Mouse (Mus musculus) mature B cell (primary cell): Measurements from ENCODE around the gene Nf2.

Experiments used
- in situ Hi-C: fragments of 300-500 bp; cut with MboI; formaldehyde crosslinking; loops from 2 replicates; pipeline ENCODE4 v1.14.3; 2019

The Nf2 gene

GRCm38 (mm10) chr11:4849258-4849943 is at the start of gene Nf2:
Nf2 (minus strand) TSS chr11:4849536.
- in situ Hi-C loops, result no loop called here

- in situ Hi-C loops, result no loop called here
These were observed 45.8 kb upstream of the Nf2 start, which contains the start of gene Thoc5 for GRCm38 (mm10) chr11:4894848-4895816. Thoc5 (plus strand) TSS chr11:4895320.

- in situ Hi-C loops, result no loop called here
These were observed 37.7 kb upstream of the Nf2 start for GRCm38 (mm10) chr11:4886987-4887386.

- in situ Hi-C loops, result no loop called here
These were observed 36.1 kb upstream of the Nf2 start for GRCm38 (mm10) chr11:4885385-4885903.

- in situ Hi-C loops, result no loop called here
These were observed 33.7 kb upstream of the Nf2 start for GRCm38 (mm10) chr11:4882892-4883627.

GRCm38 (mm10) chr11:4881087-4881486 is 31.8 kb upstream of the Nf2 start:
- in situ Hi-C loops, result no loop called here

- in situ Hi-C loops, result no loop called here
These were observed 25.2 kb upstream of the Nf2 start for GRCm38 (mm10) chr11:4874551-4874950.

- in situ Hi-C loops, result no loop called here
These were observed 24.6 kb upstream of the Nf2 start, which contains the start of gene Nipsnap1 for GRCm38 (mm10) chr11:4873755-4874475. Nipsnap1 (plus strand) TSS chr11:4873951.

GRCm38 (mm10) chr11:4865645-4866251 is 16.4 kb upstream of the Nf2 start:
- in situ Hi-C loops, result no loop called here

GRCm38 (mm10) chr11:4862730-4863129 is 13.4 kb upstream of the Nf2 start:
- in situ Hi-C loops, result no loop called here

GRCm38 (mm10) chr11:4861816-4862604 is 12.7 kb upstream of the Nf2 start:
- in situ Hi-C loops, result no loop called here

GRCm38 (mm10) chr11:4860986-4861385 is 11.7 kb upstream of the Nf2 start:
- in situ Hi-C loops, result no loop called here

- in situ Hi-C loops, result no loop called here
These were observed 9.1 kb upstream of the Nf2 start for GRCm38 (mm10) chr11:4858416-4858815.

- in situ Hi-C loops, result no loop called here
These were observed 4.8 kb upstream of the Nf2 start for GRCm38 (mm10) chr11:4854181-4854580.

- in situ Hi-C loops, result no loop called here
These were observed 3.7 kb upstream of the Nf2 start for GRCm38 (mm10) chr11:4853021-4853420.

- in situ Hi-C loops, result no loop called here
These were observed 1.1 kb upstream of the Nf2 start for GRCm38 (mm10) chr11:4850404-4850803.

- in situ Hi-C loops, result no loop called here
These were observed 670 bp downstream of the Nf2 start for GRCm38 (mm10) chr11:4848483-4849248.

GRCm38 (mm10) chr11:4840942-4841526 is 8.3 kb downstream of the Nf2 start:
- in situ Hi-C loops, result no loop called here

- in situ Hi-C loops, result no loop called here
These were observed 11.1 kb downstream of the Nf2 start for GRCm38 (mm10) chr11:4838235-4838634.
